Mouse (Mus musculus) ovary, adult 2 months (tissue): Measurements from ENCODE around the gene Zfp747. TPM values are rescaled to one million over a fixed set of nuclear protein-coding genes. Genes with fewer than 3 reads are reported as not detected.

ENCODE experiments used
- polyA plus RNA-seq: library from polyadenylated mRNA; depleted of rRNA; stranded (reverse); fragments of >200 nt; gene quantifications from 2 replicates; pipeline ENCODE4 v1.2.3, GENCODE M21; 2012; rRNA removed

Zfp747 gene
- 9.1 and 10.7 TPM in 2 replicates for polyA plus RNA-seq

GRCm38 (mm10) chr7:127375271-127376245, at the start of gene Zfp747:
Gene Zfp747, minus strand, starts transcription at chr7:127376050.

GRCm38 (mm10) chr7:127421388-127422191, 45.7 kb upstream of the Zfp747 start, which contains the start of gene Zfp688:
Gene Zfp688, minus strand, starts transcription at chr7:127422068.

GRCm38 (mm10) chr7:127406002-127406987, 30.4 kb upstream of the Zfp747 start, which contains the start of gene Zfp764:
Gene Zfp764, minus strand, starts transcription at chr7:127406822.

GRCm38 (mm10) chr7:127393157-127393943, 17.5 kb upstream of the Zfp747 start, which contains the start of gene E430018J23Rik:
Gene E430018J23Rik, minus strand, starts transcription at chr7:127393629.

GRCm38 (mm10) chr7:127386641-127387392, 11.0 kb upstream of the Zfp747 start, which contains the start of gene 9130019O22Rik:
Gene 9130019O22Rik, minus strand, starts transcription at chr7:127387166.

GRCm38 (mm10) chr7:127345512-127346325, 30.1 kb downstream of the Zfp747 start, which contains the start of gene Zfp768:
Gene Zfp768, minus strand, starts transcription at chr7:127345589.

Other genes with a start within 250 kb of the Zfp747 start
- 2.0 and 2.2 TPM in 2 replicates for gene Spn, start 238.2 kb downstream of the Zfp747 start, polyA plus RNA-seq
- 22.5 and 27.3 TPM in 2 replicates for gene Cd2bp2, start 180.0 kb downstream of the Zfp747 start, polyA plus RNA-seq
- 37.8 and 46.0 TPM in 2 replicates for gene Tbc1d10b, start 167.6 kb downstream of the Zfp747 start, polyA plus RNA-seq
- 0.89 and 1.2 TPM in 2 replicates for gene Mylpf, start 167.2 kb downstream of the Zfp747 start, polyA plus RNA-seq
- gene Zfp553, start 143.0 kb downstream of the Zfp747 start, polyA plus RNA-seq, result 30.4 and 32.0 TPM in 2 replicates
- gene Sept1, start 142.9 kb downstream of the Zfp747 start, polyA plus RNA-seq, result 13.9 and 22.8 TPM in 2 replicates
- 290 and 471 TPM in 2 replicates for gene Zfp771, start 131.8 kb downstream of the Zfp747 start, polyA plus RNA-seq
- gene Dctpp1, start 115.3 kb downstream of the Zfp747 start, polyA plus RNA-seq, result 82.3 and 102 TPM in 2 replicates
- 19.5 and 24.6 TPM in 2 replicates for gene Sephs2, start 102.0 kb downstream of the Zfp747 start, polyA plus RNA-seq
- gene Itgal, start 79.8 kb downstream of the Zfp747 start, polyA plus RNA-seq, result 4.3 and 4.5 TPM in 2 replicates
- gene Zfp768, start 30.5 kb downstream of the Zfp747 start, polyA plus RNA-seq, result 48.6 and 54.8 TPM in 2 replicates
- 4.5 and 4.6 TPM in 2 replicates for gene 9130019O22Rik, start 11.1 kb upstream of the Zfp747 start, polyA plus RNA-seq
- gene E430018J23Rik, start 17.6 kb upstream of the Zfp747 start, polyA plus RNA-seq, result 7.9 and 11.6 TPM in 2 replicates
- gene Zfp764, start 30.8 kb upstream of the Zfp747 start, polyA plus RNA-seq, result 7.0 and 8.5 TPM in 2 replicates
- gene Zfp688, start 46.0 kb upstream of the Zfp747 start, polyA plus RNA-seq, result 34.3 and 36.2 TPM in 2 replicates
- gene Zfp689, start 73.1 kb upstream of the Zfp747 start, polyA plus RNA-seq, result 8.0 and 9.3 TPM in 2 replicates
- gene Prr14, start 83.6 kb upstream of the Zfp747 start, polyA plus RNA-seq, result 62.6 and 76.9 TPM in 2 replicates
- gene Fbrs, start 103.1 kb upstream of the Zfp747 start, polyA plus RNA-seq, result 21.3 and 27.7 TPM in 2 replicates
- 33.9 and 44.8 TPM in 2 replicates for gene Srcap, start 135.9 kb upstream of the Zfp747 start, polyA plus RNA-seq
- gene Gm42715, start 143.5 kb upstream of the Zfp747 start, polyA plus RNA-seq, result 13.3 and 15.7 TPM in 2 replicates
- gene Tmem265, start 185.3 kb upstream of the Zfp747 start, polyA plus RNA-seq, result 0.75 and 3.4 TPM in 2 replicates
- 62.0 and 70.8 TPM in 2 replicates for gene Phkg2, start 197.3 kb upstream of the Zfp747 start, polyA plus RNA-seq
- gene Ccdc189, start 212.5 kb upstream of the Zfp747 start, polyA plus RNA-seq, result 11.7 and 13.2 TPM in 2 replicates
- gene Rnf40, start 212.7 kb upstream of the Zfp747 start, polyA plus RNA-seq, result 33.5 and 34.1 TPM in 2 replicates
- gene Zfp629, start 239.7 kb upstream of the Zfp747 start, polyA plus RNA-seq, result 21.3 and 22.4 TPM in 2 replicates